Mouse (Mus musculus): ENCODE results near the gene Olfr544.

GRCm38 (mm10) chr7:102478926-102479325, 9.2 kb downstream of the Olfr544 start:
- no peak for TF ChIP-seq CTCF (IDR thresholded peaks at IDR 0.05; ENCODE audit: control insufficient read depth, insufficient read depth, insufficient replicate concordance, low read depth, low read length)
- TF ChIP-seq POLR2A (IDR thresholded peaks at IDR 0.05; ENCODE audit: control insufficient read depth, low read depth, low read length), result no peak

Data from testis, adult 2 months (tissue).